Mouse (Mus musculus) urinary bladder, adult 2 months (tissue): Measurements from ENCODE around the gene Prelp. TPM values are rescaled to one million over a fixed set of nuclear protein-coding genes. Genes with fewer than 3 reads are reported as not detected.
A peak's percentile ranks its signal among the peaks of the same experiment; 100 is the strongest.
"Not testable (repeated sequence)": the region's sequence is repeated elsewhere in the genome, so short reads cannot be mapped to it uniquely, and the experiment has no call there.

Experiments used
- DNase-seq: peaks from one replicate; pipeline ENCODE4 v3.0.0; 2022; ENCODE audit warnings: low spot score
- polyA plus RNA-seq: library from polyadenylated mRNA; depleted of rRNA; stranded (reverse); fragments of >200 nt; gene quantifications from 2 replicates; pipeline ENCODE4 v1.2.3, GENCODE M21; 2012; rRNA removed

The Prelp gene
- polyA plus RNA-seq = 89.1 and 164 TPM in 2 replicates

DNA sequence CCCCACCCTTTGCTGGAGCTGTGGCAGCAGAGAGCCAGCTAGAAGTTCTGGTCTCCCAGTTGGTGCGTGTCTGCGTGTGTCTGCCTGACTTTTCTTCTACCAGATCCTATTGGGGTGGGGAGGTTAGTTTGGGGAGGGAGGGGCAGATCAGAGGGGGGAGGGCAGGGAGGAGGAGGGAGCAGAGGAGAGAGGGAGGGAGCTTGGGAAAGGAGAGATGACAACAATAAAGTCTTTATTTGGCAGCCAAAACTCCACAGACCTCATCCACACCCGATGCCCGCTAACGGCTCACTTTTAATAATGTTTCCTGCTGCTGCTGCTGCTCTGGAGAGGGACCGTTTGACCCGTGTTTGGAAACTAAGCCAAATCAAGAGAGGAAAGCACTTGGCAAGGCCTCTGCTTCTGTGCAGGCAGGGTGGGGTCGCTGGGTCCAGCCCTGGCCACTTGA lies at the start of gene Prelp:
Gene Prelp, minus strand, starts transcription at position 111 of the 448 bp plus-strand sequence.
- no peak for DNase-seq

DNA sequence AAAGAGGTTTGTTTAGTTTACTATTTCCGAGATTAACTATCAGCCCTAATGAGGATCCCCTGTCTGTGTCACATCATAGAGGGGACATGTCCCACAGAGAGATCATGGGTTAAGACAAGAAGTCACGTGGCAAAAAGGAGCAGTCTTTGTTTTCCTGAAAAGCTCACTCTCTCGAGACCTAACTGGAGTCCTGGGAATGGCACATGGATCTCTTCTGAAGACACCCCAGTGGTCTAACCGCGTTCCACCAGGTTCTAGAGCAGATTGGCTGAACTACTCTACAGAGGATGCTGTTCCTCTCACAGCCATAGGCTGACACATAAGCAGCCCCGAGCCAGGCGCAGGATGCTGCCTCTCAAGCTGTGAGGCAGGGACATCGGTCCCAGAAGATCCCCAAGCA lies 48.2 kb upstream of the Prelp start:
- DNase-seq = no peak

DNA sequence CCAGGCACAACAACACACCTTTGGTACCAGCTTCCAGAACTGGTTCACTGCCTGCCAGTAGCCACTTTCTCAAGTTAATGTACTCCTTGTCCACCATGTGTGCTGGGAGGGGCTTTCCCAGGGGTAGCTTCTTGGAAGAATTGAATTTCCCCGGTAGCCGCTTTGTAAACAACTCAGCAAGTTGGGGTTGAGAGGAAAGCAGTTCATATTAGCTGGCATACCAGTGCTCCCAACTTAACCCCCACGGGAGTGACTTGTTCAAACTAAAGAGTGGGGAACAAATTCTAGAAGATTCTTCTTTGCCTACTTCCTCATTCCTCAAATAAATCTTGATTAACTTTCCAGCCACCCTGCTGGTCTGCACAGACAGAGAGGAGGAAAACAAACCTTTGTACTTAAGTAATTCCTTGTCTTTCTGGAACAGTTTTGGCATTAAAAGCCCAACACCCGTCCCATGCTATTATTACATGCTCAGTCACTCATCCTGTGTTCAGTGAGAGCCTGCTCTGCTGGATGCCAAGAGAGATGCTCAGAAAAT lies 47.6 kb upstream of the Prelp start:
- DNase-seq = no peak

DNA sequence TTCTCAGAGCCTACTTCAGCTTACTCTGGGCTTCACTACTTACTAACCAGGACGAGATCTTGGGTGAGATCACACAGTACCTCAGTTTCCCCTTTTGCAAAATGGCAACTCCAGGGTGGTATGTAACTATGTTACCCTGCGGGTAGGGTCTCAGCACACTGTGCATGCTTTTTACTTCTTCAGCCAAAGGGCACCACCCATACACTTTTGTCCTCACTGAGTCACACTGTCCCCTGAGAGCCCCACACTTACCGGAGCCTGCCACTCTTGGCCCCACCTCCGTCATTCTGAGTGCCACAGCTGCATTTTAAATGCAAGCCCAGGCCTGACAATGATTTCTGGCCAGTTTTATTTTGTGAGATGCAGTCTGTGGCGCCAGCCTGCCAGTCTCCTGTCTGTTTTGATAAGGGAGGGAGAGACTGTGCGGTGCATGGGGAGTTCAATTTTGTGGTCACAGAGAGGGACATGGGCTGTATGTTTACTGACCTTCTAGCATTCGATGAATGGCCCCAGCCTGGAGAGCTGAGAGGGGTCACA lies 46.3 kb upstream of the Prelp start:
- DNase-seq = no peak

DNA sequence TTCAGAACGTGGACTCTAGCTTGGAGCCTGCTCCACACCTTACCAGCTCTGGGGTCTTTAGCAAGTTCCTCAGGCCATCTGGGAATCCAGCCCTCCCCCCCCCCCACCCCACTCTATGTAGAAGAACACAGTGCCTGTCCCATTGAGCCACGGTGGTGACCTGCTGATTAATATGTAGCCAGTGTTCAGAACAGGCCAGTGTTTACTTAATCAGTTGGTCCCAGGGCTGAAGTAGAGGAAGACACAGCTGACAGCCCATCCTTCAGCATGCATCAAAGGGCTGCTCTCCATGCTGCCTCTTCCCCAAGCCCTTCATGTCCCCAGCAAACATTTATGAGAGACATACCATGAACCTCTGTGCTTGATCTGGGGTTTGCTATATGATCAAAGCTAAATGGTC lies 44.8 kb upstream of the Prelp start:
- no peak for DNase-seq

DNA sequence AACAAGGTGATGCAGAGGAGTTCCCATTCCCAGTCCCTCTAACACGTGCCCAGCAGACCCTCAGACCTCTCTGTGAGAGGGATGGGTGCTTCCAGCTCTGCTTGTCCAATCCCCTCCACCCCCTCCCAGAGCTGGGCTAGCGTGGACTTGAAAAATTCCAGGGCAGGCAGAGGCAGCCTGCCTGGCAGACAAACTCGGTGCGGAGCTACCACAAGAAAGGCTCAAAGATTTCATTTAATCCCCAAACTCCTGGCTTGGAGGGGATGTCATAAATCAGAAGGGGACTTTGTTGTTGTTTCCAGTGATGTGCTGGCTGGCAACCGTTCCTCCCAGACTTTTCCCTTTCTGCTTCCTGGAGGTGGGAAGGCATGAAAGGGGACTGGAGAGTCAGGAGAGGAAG lies 44.1 kb upstream of the Prelp start:
- no peak for DNase-seq

DNA sequence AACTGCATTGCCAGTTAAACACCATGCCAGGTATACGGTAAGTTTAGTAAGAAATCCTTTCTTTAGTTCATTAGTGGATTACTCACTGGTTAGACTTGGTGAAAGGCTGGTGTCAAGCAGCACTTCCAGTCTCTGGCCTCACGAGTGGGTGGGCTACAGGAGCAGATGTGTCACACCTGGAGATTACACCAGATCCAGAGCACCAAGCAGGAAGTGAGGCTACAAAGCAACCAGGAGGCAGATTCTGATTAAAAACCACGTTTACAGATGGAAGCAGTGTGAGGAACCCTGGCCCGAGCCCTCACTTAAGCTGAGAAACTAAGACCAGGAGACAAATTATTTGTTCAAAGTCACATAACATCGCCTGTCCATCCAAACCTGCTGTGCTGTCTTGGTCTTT lies 43.5 kb upstream of the Prelp start:
- no peak for DNase-seq

DNA sequence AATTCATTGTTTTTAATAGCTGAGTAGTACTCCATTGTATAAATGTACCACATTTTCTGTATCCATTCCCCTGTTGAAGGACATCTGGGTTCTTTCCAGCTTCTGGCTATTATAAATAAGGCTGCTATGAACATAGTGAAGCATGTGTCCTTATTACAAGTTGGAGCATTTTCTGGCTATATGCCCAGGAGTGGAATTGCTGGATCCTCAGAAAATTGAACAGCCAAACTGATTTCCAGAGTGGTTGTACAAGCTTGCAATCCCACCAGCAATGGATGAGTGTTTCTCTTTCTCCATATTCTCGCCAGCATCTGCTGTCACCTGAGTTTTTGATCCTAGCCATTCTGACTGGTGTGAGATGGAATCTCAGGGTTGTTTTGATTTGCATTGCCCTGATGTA lies 42.4 kb upstream of the Prelp start:
- not testable (repeated sequence) for DNase-seq

DNA sequence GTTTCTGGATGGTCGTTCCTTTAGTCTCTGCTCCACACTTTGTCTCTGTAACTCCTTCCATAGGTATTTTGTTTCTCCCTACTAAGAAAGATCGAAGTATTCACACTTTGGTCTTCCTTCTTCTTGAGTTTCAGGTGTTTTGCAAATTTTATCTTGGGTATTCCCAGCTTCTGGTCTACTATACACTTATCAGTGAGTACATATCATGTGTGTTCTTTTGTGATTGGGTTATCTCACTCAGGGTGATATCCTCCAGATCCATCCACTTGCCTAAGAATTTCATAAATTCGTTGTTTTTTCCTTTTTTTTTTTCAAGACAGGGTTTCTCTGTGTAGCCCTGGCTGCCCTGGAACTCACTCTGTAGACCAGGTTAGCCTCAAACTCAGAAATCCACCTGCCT lies 41.9 kb upstream of the Prelp start:
- not testable (repeated sequence) for DNase-seq

DNA sequence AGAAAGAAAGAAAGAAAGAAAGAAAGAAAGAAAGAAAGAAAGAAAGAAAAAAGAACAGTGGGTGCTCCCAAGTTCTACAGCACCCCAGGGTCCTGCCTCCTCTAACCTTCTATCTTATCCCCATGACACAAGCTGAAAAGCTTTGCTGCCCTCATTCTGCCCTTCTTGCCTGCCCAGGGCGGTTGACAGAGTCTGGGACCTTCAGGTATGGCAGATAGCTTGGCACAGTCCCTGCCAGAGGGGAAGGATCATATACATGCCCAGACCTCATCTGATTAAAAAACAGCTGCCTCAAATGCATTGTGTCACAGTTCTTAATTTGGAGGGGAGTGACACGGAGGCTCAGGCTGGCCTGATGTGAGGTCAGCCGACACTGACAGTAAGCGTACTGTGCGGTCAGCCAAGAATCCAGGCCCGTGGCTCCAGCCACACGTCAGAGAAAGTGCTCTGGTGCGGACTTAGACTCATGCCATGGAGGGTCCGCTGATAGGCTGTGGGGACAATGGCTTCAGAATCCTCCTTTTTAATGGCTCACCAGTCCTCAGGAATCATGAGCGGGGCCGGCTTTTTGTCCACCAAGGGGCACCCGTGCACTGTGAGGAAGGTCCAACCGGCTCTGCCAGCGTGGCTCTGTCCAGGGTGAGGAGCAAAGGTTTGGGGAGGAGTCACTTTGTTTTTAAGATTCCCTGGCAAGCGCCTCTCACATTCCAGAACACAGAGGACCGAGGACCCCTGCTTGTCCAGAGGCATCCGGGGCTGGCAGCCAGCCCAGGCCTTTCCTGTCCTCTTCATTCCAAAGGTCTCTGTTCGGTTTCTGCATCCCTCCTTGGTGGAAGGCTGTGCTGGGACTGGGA lies 40.3 kb upstream of the Prelp start:
- DNase-seq = peak; percentile 64

DNA sequence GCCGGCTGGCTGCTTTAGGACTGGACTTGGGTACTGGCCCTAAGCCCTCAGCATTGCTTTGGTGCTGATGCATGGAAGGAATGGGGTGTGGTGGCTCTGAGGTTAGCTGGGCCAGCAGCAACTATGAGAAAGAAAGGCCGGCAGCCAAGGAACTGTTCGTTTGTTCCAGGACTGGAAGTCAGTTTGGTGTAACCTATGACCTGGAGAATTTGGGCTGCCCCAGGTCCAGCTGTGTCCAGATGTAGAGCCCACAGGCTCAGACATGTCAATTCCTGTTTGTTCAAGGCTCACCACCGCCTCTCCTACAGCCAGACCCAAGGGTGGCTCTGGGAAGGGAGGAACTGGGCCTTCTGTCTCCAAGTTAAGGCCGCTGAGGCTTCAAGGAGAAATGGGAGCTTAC lies 38.3 kb upstream of the Prelp start:
- DNase-seq = no peak

DNA sequence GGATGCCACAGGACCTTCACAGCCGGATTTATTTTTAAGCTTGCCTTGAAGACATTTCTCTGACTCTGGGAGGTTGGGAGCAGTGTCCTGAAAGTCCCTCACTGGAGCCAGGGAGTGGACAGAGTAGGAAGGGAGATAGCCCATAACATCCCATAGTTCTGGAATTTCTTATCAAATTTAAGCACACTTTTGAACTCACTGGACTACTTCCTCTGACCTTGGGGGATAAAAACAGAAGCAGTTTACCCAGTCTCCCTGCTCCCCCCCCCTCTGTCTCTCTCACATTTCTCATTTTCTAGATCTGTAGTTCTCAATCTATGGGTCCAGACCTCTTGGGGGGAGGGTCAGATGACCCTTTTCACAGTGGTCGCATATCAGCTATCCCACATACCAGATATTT lies 32.8 kb upstream of the Prelp start:
- DNase-seq = no peak

DNA sequence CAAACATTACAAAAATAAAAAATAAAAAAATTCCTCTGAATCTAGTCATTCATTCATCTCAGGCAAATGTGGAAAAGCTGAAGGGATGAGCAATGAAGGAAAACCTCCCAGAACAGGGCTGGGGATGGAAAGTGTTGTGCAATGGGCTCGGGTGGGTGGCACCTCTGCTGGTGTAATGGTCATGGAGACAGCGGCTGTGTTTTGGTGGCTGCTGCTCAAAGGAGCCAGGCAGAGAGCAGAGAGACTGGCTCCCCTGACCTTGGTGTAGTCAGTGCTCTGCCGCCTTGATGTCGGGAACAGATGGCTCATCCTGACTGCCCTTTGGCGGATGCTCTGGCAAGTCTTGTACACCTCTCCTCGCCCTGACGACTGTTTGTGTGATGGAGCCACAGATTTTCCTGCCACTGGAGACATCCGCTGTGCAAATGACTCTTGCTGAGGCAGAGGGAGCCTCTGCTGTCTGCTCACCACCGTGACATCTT lies 32.1 kb upstream of the Prelp start:
- DNase-seq = no peak

DNA sequence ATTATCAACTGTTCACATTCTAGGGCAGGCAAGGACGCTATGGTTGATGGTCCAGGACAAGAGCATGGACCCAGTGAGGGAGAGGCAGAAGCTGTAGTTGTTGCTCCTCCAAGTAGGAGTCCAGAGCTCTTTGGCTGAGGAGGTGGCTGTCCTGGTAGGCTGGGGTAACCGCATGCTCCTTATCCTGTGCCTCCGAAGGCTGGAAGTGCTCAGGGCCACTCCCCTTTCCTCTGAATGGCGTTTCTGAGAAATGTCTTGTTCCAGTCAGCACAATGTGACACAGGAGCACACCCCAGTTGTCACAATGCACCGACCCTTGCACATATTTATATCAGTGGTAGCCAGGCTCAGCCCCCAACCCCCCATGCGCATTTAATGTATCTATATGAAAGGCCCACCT lies 30.4 kb upstream of the Prelp start:
- no peak for DNase-seq

DNA sequence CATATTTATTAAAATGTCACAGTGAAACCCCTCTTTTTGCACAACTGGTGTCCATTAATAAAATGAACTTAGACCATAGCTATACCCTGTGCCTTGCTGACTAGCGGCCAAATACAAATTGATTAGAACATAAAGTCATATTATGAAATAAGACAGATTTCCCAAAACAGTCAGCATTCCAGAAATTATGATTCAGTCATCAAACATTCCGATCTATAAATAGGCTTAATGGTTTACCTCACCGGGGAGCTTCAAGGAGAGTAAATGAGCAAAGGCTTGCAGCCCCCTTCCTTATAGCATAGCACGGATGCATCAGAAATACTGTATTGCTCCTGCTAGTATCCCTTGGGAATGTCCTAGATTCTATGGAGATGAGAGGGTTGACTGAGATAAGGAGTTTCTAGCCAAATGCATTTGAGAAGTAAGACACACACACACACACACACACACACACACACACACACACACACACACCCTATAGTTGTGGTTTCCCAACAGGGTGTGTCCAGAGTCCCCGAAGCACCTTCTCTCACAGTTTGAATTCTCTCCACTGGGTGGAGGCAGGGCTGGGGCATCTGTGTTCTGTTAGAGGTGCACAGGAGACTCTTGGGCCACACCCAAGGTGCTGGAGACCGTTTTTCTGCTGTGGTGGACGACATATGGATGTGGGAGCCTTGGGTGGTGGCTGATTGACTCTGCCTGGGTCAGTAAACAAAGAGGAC lies 29.0 kb upstream of the Prelp start:
- no peak for DNase-seq

DNA sequence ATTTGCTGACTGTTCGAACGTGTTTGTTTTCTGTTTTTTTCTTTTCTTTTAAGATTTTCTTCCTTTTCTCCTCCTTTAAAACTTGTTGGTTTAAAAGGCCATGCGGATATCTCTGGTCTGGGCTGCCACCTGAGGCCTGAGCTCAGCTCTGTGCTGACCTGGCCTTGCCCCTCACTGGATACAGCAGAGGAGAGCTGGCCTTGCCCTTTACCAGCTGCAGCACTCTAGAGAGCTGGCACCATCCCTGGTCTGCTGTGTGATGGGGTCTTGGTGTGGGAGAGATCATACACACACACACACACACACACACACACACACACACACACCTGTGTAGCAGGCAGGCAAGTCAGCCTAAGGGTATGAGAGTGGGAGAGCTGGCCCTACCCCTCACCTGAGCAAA lies 23.9 kb upstream of the Prelp start:
- DNase-seq = no peak

DNA sequence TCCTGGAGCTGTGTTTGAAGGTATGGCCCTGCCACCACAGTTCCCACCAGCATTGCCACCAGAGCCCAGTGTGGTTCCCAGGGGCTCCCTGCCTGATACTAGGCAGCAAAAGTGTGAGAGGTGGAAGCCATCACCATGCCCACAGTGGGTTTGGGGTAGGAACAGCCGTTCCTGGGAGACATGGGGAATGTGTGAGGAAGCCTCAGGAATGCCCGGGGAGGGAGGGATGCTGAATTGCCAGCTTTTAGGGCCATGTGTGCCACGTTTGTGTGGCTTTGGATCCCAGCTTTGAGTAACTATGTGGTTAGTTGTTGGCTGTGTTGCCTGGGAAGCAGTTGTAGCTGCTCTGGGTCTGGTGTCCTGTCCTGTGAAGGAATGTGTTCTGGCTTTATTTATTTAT lies 20.7 kb upstream of the Prelp start:
- DNase-seq = no peak

DNA sequence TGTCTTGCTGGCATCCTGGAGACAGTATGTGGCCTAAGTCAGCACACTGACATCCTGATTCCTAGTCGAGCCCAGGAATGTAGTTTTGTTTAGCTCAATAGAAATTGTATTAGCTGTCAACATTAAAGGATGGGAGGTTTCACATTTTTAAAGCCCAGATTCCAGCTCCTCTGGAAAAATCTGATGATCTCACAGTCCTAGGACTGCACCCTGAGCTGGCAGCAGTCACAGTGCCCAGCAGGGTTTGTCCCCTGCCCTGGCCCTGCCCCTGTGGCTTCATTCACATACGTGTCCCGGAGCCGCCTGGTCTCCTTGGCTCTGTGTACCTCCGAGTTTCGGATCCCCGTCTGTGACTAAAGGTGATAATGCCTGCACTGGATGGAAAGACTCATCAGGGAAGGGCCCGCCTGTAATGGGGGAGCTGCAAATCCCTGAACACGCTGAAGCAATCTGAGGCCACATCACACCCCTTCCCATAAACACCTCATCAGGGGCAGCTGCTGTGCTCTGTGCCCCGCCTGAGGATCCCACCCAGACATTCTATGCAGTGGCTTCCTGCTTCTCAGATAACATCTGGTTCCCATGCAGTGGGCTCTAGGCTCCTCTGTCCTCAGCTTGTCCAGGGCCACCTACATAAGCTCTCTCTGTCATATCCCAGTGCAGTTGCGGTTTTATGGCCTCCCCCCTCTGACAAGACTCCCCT lies 20.1 kb upstream of the Prelp start:
- no peak for DNase-seq

DNA sequence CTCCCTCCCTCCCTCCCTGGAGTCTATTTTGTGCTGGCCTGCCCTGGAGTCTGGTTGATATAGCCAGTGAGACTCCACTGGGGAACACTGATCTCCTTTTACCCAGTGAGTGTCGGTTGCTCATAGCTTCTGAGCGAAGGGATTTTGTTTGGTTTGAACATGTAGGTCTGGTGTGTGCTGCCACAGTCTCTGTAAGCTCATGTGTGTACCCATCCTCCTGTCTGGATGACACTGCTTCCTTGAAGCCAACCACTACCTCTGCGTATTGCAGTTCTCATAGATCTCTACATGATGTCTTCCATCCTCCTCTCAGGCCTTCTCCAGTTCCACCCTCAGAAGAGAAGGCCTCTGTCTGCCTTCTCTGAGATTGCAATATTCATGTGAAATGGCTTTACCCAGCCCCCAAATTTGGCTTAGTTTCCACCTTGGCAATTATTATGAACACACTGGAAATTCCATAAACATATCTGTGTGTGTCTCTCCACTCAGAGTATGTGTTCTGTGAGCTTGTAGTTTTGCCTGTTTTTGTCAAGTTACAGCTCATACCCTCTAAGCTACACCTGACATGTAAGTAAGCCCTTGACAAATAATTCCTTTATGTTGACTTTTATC lies 19.4 kb upstream of the Prelp start:
- DNase-seq = no peak

DNA sequence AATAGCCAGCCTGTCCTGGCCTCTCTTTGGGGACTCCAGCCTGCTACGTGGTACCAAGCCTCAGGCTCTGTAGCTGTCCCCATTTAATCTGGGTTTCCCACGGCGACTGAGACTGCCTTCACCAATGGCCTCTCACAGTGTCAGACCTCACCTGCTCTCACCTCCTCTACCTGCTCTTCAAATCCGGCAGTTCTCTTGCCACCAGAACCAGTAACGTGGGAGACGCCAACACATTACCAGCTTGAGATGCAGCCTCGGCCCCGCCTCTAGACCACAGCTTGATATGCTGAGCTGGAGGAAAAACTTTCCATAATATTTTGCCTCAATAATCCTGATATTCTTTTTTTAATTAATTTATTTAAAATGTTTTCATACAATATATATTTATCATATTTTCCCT lies 18.5 kb upstream of the Prelp start:
- DNase-seq = no peak

DNA sequence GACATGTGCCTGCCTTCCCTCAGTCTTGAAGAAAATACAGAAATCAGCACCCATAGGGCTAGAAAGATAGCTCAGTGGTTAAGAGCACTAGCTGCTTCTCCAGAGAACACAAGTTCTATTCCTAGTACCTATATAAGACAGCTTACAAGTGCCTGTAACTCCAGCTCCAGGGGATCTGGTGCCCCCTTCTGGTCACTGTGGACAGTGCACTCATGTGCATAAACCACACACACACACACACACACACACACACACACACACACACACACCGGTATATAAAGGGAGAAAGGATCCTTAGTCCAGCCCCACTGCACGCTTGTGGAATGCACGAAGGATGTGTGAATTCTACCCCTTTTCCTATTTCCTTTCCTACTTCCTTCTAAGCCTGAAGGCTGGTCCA lies 15.0 kb upstream of the Prelp start:
- no peak for DNase-seq
